Mouse (Mus musculus) macrophage (primary cell): Measurements from ENCODE around the gene Ifitm5. TPM values are rescaled to one million over a fixed set of nuclear protein-coding genes. Genes with fewer than 3 reads are reported as not detected.
"Not testable (repeated sequence)": the region's sequence is repeated elsewhere in the genome, so short reads cannot be mapped to it uniquely, and the experiment has no call there.

Experiments
- H3K27ac ChIP-seq: fragments of 350-480 bp; formaldehyde crosslinking; 2 replicates; pipeline ENCODE4 v1.9.0; 2021
- H3K36me3 ChIP-seq: fragments of 350-480 bp; formaldehyde crosslinking; 2 replicates; pipeline ENCODE4 v1.9.0; 2021; ENCODE audit errors: inconsistent target
- H3K4me3 ChIP-seq: fragments of 350-480 bp; formaldehyde crosslinking; 2 replicates; pipeline ENCODE4 v1.9.0; 2021; ENCODE audit errors: inconsistent target
- H3K79me2 ChIP-seq: fragments of 350-480 bp; formaldehyde crosslinking; 2 replicates; pipeline ENCODE4 v1.9.0; 2021; ENCODE audit errors: inconsistent target
- WGBS: methylation state at CpG from one replicate; pipeline ENCODE4 v1.1.7; 2026; ENCODE audit warnings: inconsistent platforms; ENCODE audit not compliant: missing documents; 5-methylcytosine and 5-hydroxymethylcytosine counted together
- polyA plus RNA-seq: library from polyadenylated mRNA; stranded (reverse); fragments of 250-400 nt; gene quantifications from 3 replicates; pipeline ENCODE4 v1.2.4, GENCODE M21; 2018; ENCODE audit warnings: inconsistent platforms

Gene Ifitm5
- polyA plus RNA-seq, 1 experiment from 2014 or later: 0.30 TPM

DNA sequence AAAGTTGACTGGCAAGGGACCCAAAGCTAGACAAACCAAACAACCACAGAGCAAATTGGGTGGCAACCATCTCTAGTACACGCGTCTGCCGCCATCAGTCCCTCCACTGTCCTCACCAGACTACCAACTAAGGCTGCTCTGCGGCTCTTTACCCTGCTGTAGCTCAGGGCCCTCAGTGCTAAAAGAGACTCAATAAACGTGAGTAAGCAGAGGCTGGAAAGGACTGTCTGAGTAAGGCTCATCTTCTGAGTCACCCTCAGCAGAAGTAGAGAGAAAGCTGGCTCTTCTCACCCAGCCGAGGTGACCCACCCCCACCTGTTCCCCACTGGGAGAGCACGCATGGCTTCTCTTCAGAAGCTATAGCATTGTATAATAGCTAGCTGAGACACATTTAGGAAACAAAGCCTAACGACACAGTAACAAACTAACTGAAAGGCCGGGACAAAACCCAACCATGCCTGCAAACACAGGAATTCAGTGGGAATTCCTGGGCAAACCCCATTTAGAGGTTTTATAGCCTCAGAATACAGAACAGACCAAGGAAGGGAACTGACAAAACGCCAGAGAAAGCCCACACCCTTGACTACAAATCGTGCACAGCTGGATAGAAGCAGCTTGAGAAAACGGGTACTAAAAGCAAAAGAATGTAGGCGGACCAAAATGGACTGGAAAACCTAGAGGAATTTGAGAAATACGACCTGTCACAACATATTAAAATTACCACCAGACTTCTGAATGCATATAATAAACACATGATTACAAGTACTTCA lies 23.5 kb upstream of the Ifitm5 start:
- WGBS: 72% methylated on average over 14 of the region's 14 CpGs
- Histone ChIP-seq H3K27ac (no peak overlapping the region), H3K4me3 (no peak overlapping the region), H3K36me3 (no peaks in the 10 kb centered on the region), H3K79me2 (no peaks in the 10 kb centered on the region)

DNA sequence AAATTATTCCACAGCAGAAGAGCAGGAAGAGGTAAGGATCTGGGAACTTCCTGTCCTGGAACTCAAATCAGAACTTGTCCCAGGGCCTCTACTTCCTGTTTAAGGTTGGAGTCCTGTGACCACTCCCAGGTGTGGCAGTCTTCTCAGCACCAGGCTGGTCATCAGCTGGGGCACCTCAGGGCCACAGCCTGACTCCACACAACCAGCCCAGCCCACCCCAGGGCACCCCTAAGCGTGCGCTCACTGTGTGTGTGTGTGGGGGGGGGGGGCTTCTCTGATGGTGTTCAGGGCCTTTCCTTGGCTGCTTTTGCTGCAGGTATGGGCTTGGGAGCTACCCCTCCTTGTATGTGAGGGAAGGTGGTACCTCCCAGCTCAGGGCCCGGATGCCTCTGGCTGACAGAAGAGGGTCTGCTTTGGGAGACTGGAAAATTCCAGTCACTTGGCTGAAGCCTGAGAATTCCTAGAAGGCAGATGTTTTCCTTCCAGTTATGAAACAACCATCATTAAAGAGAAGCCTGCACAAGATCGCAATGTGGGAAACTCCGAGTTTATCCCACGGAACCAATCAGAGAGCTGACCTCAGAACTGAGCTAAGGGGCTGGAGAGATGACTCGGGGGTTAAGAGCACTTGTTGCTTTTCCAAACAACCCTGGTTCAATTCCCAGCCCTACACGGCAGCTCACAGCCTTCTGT lies 21.5 kb upstream of the Ifitm5 start:
- Histone ChIP-seq H3K4me3 (no peak overlapping the region), H3K36me3 (no peaks in the 10 kb centered on the region), H3K79me2 (no peaks in the 10 kb centered on the region), H3K27ac (no peak overlapping the region)
- 95% methylated on average over 8 of the region's 8 CpGs for WGBS

DNA sequence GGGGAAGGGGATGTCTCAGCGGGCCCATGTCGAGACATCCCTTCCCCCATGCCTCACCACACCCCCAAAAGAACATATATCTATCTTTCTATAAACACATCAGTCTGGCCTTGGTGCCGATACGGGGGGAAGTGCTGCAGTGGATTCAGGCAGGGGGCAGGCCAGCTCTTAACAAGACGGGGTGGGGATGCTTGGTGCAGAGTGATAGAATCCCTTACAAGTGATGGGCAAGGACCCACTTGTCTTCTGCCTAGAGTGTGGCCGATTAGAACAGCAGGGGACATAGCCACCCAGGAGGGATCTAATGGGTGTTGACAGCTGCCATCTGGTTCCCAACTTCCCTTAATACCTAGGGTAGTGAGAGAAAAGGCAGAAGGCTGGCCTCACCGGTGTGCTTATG lies 20.8 kb upstream of the Ifitm5 start:
- H3K27ac ChIP-seq: no peak overlapping the region
- 52% methylated on average over 7 of the region's 7 CpGs for WGBS
- no peak overlapping the region for H3K4me3 ChIP-seq
- H3K36me3 ChIP-seq: no peaks in the 10 kb centered on the region
- H3K79me2 ChIP-seq: no peaks in the 10 kb centered on the region

DNA sequence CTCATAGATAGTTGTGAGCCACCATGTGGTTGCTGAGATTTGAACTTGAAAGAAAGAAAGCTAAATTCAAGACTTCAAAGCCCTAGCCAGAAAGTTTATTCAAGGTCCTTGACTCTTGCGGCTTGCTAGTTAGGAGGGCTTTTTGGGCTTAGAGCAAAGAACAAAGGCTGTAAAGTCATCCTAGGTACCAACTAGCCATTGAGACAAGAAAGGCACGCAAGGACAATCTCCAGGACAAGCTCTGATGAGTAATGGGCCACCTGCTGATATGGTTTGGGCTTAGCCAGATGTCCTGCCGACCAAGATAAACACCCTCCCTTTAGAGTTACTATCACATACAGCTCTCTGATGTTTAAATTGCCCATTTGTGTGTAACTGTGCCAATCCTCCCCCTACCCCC lies 18.6 kb upstream of the Ifitm5 start:
- not testable (repeated sequence) for H3K4me3 ChIP-seq, H3K79me2 ChIP-seq

DNA sequence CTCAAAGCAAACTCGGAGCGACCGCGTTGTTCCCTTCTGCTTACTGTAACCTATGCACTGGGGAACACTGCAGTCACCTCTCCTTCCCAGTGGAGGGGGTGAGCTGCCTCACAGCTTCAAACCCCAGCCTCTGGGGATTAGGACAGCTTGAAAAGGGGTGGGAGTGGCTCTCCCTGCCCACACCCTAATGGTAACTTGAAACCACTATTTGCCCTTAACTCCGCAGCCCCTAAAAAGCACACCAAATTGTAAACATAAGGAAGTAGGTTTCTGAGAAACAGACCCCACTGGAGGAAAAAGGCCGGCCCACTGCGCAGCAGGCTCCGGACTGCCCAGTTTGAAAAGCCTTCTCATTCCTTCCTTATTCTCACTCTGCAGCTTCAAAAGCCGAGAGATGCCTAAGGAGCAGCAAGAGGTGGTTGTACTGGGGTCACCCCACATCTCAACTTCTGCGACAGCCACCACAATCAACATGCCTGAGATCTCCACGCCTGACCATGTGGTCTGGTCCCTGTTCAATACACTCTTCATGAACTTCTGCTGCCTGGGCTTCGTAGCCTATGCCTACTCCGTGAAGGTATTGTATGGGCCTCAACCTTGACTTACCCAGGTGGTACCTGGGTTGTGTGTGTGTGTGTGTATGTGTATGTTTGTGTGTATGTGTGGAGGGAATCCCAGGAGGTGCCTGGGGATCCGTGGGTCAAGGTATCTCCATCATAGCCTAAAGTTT lies 17.9 kb upstream of the Ifitm5 start:
- 28% methylated on average over 11 of the region's 14 CpGs for WGBS
- Histone ChIP-seq H3K79me2 (no peaks in the 10 kb centered on the region), H3K36me3 (no peaks in the 10 kb centered on the region), H3K27ac (no peak overlapping the region), H3K4me3 (no peak overlapping the region)

More for the DNA sequence above, 18.6 kb upstream of the Ifitm5 start:
- not testable (repeated sequence) for H3K36me3 ChIP-seq, H3K27ac ChIP-seq
- 54% methylated on average over 3 of the region's 3 CpGs for WGBS

DNA sequence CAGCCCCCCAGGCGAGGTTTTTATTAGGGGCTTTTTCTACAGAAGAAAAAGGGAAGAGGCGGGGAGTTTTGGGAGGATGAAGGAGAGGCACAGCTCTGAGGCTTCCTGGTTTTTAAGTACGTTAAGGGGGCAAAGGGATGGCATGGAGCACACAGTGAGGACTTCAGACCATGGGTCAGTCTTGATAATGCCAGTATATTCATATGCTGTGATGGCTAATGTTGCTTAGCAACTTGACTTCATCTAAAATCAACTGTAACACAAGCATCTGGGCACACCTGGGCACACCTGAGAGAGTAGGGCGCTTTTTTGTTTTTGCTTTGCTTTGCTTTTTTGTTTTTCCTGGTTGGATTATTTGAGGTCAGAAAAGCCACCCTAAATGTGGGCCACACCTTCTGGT lies 16.8 kb upstream of the Ifitm5 start, which contains the start of gene Ifitm1:
Gene Ifitm1 (plus strand): TSS at position 301 of the 400 bp plus-strand sequence.
- Histone ChIP-seq H3K4me3 (no peak within 1 kb of the TSS), H3K27ac (no peak within 1 kb of the TSS), H3K79me2 (no peaks in the 10 kb centered on the region), H3K36me3 (no peaks in the 10 kb centered on the region)
- 87% methylated on average over 4 of the region's 4 CpGs for WGBS

DNA sequence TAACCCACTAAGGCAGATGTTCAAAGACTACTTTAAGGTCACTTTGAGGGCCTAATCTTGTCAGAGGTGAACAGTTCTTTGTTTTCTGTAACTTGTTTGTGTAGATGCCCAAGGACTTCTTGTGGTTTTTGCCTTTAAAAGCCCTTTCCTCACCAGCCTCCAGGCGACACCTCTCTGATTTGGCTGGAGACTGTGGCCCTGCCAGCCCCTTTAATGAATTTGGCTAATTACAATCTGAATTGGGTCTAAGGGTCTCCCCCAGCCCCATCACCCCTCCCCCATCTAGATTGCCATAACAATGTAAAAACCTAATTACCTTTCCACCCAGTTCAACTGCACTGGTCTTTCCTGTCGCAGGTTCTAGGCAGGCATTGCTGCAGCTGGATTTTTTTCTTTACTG lies 12.6 kb upstream of the Ifitm5 start:
- Histone ChIP-seq H3K4me3 (no peak overlapping the region), H3K79me2 (no peaks in the 10 kb centered on the region), H3K36me3 (no peaks in the 10 kb centered on the region), H3K27ac (no peak overlapping the region)
- 95% methylated on average over 2 of the region's 2 CpGs for WGBS

DNA sequence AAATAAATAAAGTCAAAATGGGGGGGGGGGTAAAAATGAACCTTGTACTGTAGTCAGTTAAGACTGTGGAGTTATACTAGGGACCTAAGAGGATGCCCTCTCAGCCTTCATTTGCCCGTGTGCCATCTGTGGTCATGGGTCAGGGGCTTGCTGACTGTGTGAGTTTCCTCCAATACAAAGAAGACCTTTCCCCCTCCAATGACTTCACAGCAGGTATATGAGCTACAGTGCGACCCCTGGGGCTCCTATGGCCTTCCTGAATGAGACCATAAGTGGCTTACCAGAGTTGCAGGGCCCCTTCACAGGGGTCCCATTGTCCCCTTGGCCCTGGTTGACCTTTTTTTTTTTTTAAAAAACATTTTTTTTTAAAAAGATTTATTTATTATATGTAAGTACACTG lies 11.3 kb upstream of the Ifitm5 start:
- 94% methylated on average over 2 of the region's 2 CpGs for WGBS
- no peaks in the 10 kb centered on the region for H3K36me3 ChIP-seq
- no peak overlapping the region for H3K4me3 ChIP-seq
- no peaks in the 10 kb centered on the region for H3K79me2 ChIP-seq
- H3K27ac ChIP-seq: no peak overlapping the region

DNA sequence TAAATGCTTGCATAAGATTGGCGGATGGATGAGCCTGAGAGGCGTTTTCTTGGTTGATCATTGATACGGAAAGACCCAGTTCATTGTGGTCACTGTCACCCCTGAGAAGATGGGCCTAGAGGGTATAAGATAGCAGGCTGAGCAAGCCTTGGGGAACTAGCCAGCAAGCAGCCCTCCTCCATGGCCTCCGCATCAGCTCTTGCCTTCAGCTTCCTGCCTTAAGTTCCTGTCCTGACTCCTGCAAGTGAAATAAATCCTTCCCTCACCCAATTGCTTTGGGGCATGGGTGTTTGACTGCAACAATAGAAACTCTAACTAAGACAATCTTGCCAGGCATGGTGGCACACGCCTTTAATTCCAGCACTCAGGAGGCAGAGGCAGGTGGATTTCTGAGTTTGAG lies 9.9 kb upstream of the Ifitm5 start:
- 88% methylated on average over 5 of the region's 5 CpGs for WGBS
- Histone ChIP-seq H3K4me3 (no peak overlapping the region), H3K79me2 (peaks cover 10% of the 10 kb centered on the region), H3K27ac (no peak overlapping the region), H3K36me3 (no peaks in the 10 kb centered on the region)

DNA sequence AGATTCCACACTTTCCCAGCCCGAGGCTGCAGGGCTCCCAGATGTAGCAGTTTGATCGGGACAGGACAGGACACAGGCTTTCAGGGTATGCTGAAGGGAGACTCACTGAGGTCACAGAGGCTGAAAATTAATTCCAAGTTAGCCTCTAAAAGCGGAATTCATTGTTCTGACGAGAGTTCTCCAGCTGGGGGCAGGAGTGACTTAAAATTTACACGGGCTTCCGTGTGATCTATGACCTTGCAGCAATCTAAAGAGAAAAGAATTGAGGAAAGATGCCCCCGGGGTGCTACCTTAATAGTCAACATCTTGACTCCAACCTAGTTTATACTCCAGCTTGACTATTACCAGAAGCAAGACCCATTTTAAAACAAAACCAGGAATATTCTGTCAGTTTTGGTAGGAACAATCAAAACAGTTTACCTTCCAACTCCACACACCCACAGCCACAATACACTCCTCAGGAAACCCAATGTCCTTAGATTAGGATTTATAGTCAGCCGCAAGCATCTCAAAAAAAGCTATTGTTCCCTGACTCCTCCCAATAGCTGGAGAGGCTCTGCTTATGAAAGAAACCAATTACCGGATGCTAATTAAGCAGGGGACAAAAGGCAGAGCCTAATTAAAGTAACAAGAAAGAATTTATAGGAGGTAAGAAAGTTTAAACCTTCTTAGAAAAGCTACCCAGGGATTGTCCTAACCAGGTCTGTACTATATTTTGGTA lies 9.2 kb upstream of the Ifitm5 start:
- H3K79me2 ChIP-seq: peaks cover 17% of the 10 kb centered on the region
- 15% methylated on average over 9 of the region's 9 CpGs for WGBS
- no peaks in the 10 kb centered on the region for H3K36me3 ChIP-seq
- H3K4me3 ChIP-seq: no peak overlapping the region
- H3K27ac ChIP-seq: no peak overlapping the region

DNA sequence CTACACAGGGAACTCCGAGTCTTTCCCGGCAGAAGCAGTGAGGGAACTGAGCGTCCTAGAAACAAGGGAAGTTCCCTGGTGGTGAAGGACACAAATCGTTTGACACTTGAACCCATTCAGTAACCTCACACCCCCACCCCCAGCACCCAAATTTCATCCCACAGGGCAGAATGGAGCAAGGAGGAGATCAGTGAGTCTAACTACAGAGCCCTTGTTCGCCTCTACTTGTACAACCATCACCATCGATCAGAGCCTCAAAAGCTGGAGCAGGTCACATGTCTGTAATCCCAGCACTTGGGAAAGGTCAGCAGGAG lies 6.4 kb upstream of the Ifitm5 start:
- WGBS: 49% methylated on average over 6 of the region's 6 CpGs
- Histone ChIP-seq H3K27ac (peak overlapping the region; percentile 94), H3K36me3 (no peaks in the 10 kb centered on the region), H3K4me3 (no peak overlapping the region), H3K79me2 (peaks cover 35% of the 10 kb centered on the region)

DNA sequence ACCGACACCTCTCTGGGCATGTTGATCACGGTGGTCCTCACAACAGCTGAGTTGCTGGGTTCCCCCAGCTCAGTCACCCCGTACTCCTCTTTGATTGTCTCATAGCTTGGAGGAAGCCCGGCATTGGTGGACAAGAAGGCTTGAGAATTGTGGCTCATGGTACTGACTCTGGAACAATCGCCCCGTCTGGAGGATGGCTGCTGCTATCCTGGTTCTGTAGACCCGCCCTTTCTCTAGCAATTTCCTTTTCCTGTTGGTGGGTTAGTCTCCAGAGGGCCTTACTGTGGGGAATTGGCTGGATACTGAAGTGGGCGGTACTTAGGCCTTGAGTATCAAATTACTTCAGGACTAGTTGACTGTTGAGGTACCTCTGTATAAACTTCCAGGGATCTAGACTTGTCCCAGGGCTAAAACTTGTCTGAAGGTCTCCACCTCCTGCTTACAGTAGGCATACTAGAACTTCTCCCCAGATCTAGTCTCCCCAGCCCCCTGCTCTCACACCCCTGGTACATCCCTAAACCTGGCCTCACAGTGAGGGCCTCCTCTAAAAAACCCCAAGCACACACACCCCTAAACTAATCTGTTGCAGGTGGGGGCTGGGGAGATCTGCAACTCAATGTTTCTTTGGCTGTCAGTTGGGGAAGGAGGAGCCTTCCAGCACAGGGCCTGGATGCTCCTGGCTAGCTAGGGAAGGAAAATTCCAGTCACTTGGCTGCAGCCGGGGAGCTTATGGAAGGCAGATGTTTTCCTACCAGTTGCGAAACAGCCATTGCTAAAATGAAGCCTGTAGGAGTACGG lies 5.9 kb upstream of the Ifitm5 start, which contains the start of the genes Gm45717 and Ifitm2:
Gene Gm45717 (minus strand): TSS at position 180 of the 798 bp plus-strand sequence.
Gene Ifitm2 (minus strand): TSS at position 230 of the 798 bp plus-strand sequence.
- 13% methylated on average over 11 of the region's 11 CpGs for WGBS

DNA sequence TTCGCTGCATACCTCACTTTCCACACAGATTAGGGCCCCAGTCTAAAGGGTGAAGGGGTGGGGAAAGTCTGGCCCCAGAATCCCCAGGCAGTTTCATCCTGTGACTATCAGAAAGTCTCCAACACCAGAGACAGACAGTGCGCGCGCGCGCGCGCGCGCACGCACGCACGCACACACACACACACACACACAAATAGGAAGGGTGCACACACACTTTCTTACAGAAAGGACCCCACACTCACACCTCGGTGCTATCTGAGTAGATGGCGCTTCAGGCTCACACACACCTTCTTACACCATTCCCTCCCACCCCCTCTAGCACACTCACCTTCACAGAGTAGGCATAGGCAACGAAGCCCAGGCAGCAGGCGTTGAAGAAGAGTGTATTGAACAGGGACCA lies 5.3 kb upstream of the Ifitm5 start:
- Histone ChIP-seq H3K36me3 (peaks cover 3% of the 10 kb centered on the region), H3K4me3 (peak overlapping the region; percentile 80), H3K27ac (peak overlapping the region; percentile 94), H3K79me2 (peaks cover 47% of the 10 kb centered on the region)
- 0% methylated on average over 17 of the region's 17 CpGs for WGBS

More for the DNA sequence above, 5.9 kb upstream of the Ifitm5 start, which contains the start of the genes Gm45717 and Ifitm2:
- no peaks in the 10 kb centered on the region for H3K36me3 ChIP-seq
- peaks cover 40% of the 10 kb centered on the region for H3K79me2 ChIP-seq
- peak within 1 kb of the TSS; percentile 94 for H3K27ac ChIP-seq
- H3K4me3 ChIP-seq: peak within 1 kb of the TSS; percentile 80

DNA sequence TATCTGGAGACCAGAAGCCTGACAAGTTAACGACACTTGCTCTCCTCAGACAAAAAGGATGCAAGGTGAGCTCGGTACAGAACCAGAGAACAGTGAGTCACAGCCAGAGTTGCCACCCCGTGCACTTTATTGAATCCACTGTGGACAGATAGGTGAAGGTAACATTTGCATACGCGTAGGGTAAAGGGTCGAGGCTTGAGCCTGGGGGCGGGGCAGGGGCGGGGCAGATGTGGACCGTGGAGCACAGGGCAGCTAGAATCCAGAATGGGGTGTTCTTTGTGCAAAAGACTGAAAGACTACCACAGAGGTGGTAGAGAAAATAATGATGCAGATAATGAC lies 4.6 kb upstream of the Ifitm5 start:
- Histone ChIP-seq H3K27ac (peak overlapping the region; percentile 94), H3K36me3 (peaks cover 10% of the 10 kb centered on the region), H3K4me3 (peak overlapping the region; percentile 80), H3K79me2 (peaks cover 53% of the 10 kb centered on the region)
- WGBS: under 1% methylated on average over 9 of the region's 9 CpGs
